Mouse (Mus musculus): Measurements from ENCODE around the gene Cmss1. TPM values are rescaled to one million over a fixed set of nuclear protein-coding genes. Genes with fewer than 3 reads are reported as not detected.
A peak's percentile ranks its signal among the peaks of the same experiment; 100 is the strongest.

Cmss1 gene
- polyA plus RNA-seq (2012; ENCODE audit: insufficient read depth, insufficient read length, missing spikeins): 6.5 and 9.1 TPM in 2 replicates

GRCm38 (mm10) chr16:57606444-57607227 lies at the start of gene Cmss1:
Gene Cmss1, minus strand, starts transcription at chr16:57606864.
- peaks cover 13% of the 10 kb centered on the region for H3K4me1 ChIP-seq (ENCODE audit: control insufficient read depth, insufficient read depth, low read length)
- TF ChIP-seq POLR2A (IDR thresholded peaks at IDR 0.05; ENCODE audit: borderline replicate concordance, low read depth, low read length): no peak
- TF ChIP-seq CTCF (IDR thresholded peaks at IDR 0.05; ENCODE audit: low read depth, low read length): no peak; the same call in 1 of the 2 replicates
- H3K27ac ChIP-seq (ENCODE audit: insufficient read depth, low read depth, low read length): peak within 1 kb of the TSS; percentile 45
- H3K4me3 ChIP-seq (ENCODE audit: insufficient read depth, low read length): peak within 1 kb of the TSS; percentile 99

- TF ChIP-seq POLR2A (IDR thresholded peaks at IDR 0.05; ENCODE audit: borderline replicate concordance, low read depth, low read length) (no peak), CTCF (IDR thresholded peaks at IDR 0.05; ENCODE audit: low read depth, low read length) (no peak)
- no peak overlapping the region for H3K27ac ChIP-seq (ENCODE audit: insufficient read depth, low read depth, low read length)
- H3K4me3 ChIP-seq (ENCODE audit: insufficient read depth, low read length): no peak overlapping the region
- no peaks in the 10 kb centered on the region for H3K4me1 ChIP-seq (ENCODE audit: control insufficient read depth, insufficient read depth, low read length)
Measured at GRCm38 (mm10) chr16:57649888-57650287, 43.2 kb upstream of the Cmss1 start.

- TF ChIP-seq CTCF (IDR thresholded peaks at IDR 0.05; ENCODE audit: low read depth, low read length): no peak
- TF ChIP-seq POLR2A (IDR thresholded peaks at IDR 0.05; ENCODE audit: borderline replicate concordance, low read depth, low read length): no peak
- H3K27ac ChIP-seq (ENCODE audit: insufficient read depth, low read depth, low read length): no peak overlapping the region
Measured at GRCm38 (mm10) chr16:57641346-57641885, 34.8 kb upstream of the Cmss1 start.

GRCm38 (mm10) chr16:57634766-57635165 lies 28.1 kb upstream of the Cmss1 start:
- TF ChIP-seq POLR2A (IDR thresholded peaks at IDR 0.05; ENCODE audit: borderline replicate concordance, low read depth, low read length) (no peak), CTCF (IDR thresholded peaks at IDR 0.05; ENCODE audit: low read depth, low read length) (no peak)
- no peak overlapping the region for H3K4me3 ChIP-seq (ENCODE audit: insufficient read depth, low read length)
- H3K27ac ChIP-seq (ENCODE audit: insufficient read depth, low read depth, low read length): no peak overlapping the region
- H3K4me1 ChIP-seq (ENCODE audit: control insufficient read depth, insufficient read depth, low read length): no peaks in the 10 kb centered on the region

More at GRCm38 (mm10) chr16:57641346-57641885, 34.8 kb upstream of the Cmss1 start:
- Histone ChIP-seq H3K4me3 (ENCODE audit: insufficient read depth, low read length) (no peak overlapping the region), H3K4me1 (ENCODE audit: control insufficient read depth, insufficient read depth, low read length) (no peaks in the 10 kb centered on the region)

GRCm38 (mm10) chr16:57634191-57634590 lies 27.5 kb upstream of the Cmss1 start:
- TF ChIP-seq POLR2A (IDR thresholded peaks at IDR 0.05; ENCODE audit: borderline replicate concordance, low read depth, low read length) (no peak), CTCF (IDR thresholded peaks at IDR 0.05; ENCODE audit: low read depth, low read length) (peak; percentile 48)
- Histone ChIP-seq H3K4me3 (ENCODE audit: insufficient read depth, low read length) (no peak overlapping the region), H3K4me1 (ENCODE audit: control insufficient read depth, insufficient read depth, low read length) (no peaks in the 10 kb centered on the region), H3K27ac (ENCODE audit: insufficient read depth, low read depth, low read length) (no peak overlapping the region)

- TF ChIP-seq POLR2A (IDR thresholded peaks at IDR 0.05; ENCODE audit: borderline replicate concordance, low read depth, low read length) (no peak), CTCF (IDR thresholded peaks at IDR 0.05; ENCODE audit: low read depth, low read length) (no peak)
- Histone ChIP-seq H3K4me1 (ENCODE audit: control insufficient read depth, insufficient read depth, low read length) (peaks cover 2% of the 10 kb centered on the region), H3K27ac (ENCODE audit: insufficient read depth, low read depth, low read length) (no peak overlapping the region), H3K4me3 (ENCODE audit: insufficient read depth, low read length) (no peak overlapping the region)
Measured at GRCm38 (mm10) chr16:57611768-57612167, 5.1 kb upstream of the Cmss1 start.

GRCm38 (mm10) chr16:57601031-57601430 lies 5.6 kb downstream of the Cmss1 start:
- Histone ChIP-seq H3K4me1 (ENCODE audit: control insufficient read depth, insufficient read depth, low read length) (0 out of 2 replicates have a peak, but pooled peaks cover 11% of the 10 kb centered on the region), H3K4me3 (ENCODE audit: insufficient read depth, low read length) (no peak overlapping the region), H3K27ac (ENCODE audit: insufficient read depth, low read depth, low read length) (no peak overlapping the region)
- no peak for TF ChIP-seq POLR2A (IDR thresholded peaks at IDR 0.05; ENCODE audit: borderline replicate concordance, low read depth, low read length)
- no peak for TF ChIP-seq CTCF (IDR thresholded peaks at IDR 0.05; ENCODE audit: low read depth, low read length)

GRCm38 (mm10) chr16:57597295-57597957 lies 9.2 kb downstream of the Cmss1 start:
- TF ChIP-seq POLR2A (IDR thresholded peaks at IDR 0.05; ENCODE audit: borderline replicate concordance, low read depth, low read length): no peak
- TF ChIP-seq CTCF (IDR thresholded peaks at IDR 0.05; ENCODE audit: low read depth, low read length): no peak
- H3K4me1 ChIP-seq (ENCODE audit: control insufficient read depth, insufficient read depth, low read length): no peaks in the 10 kb centered on the region
- no peak overlapping the region for H3K27ac ChIP-seq (ENCODE audit: insufficient read depth, low read depth, low read length)
- H3K4me3 ChIP-seq (ENCODE audit: insufficient read depth, low read length): no peak overlapping the region

- Histone ChIP-seq H3K4me3 (ENCODE audit: insufficient read depth, low read length) (no peak overlapping the region), H3K4me1 (ENCODE audit: control insufficient read depth, insufficient read depth, low read length) (no peaks in the 10 kb centered on the region), H3K27ac (ENCODE audit: insufficient read depth, low read depth, low read length) (no peak overlapping the region)
- TF ChIP-seq POLR2A (IDR thresholded peaks at IDR 0.05; ENCODE audit: borderline replicate concordance, low read depth, low read length): no peak
- no peak for TF ChIP-seq CTCF (IDR thresholded peaks at IDR 0.05; ENCODE audit: low read depth, low read length)
Measured at GRCm38 (mm10) chr16:57593422-57594157, 13.1 kb downstream of the Cmss1 start.

All from bone marrow macrophage, adult 2 months (primary cell).